Mouse (Mus musculus) G1E-ER4 (cell line): ENCODE data around the gene Lemd1. TPM values are rescaled to one million over a fixed set of nuclear protein-coding genes. Genes with fewer than 3 reads are reported as not detected.

Source experiments
- GATA1 ChIP-seq: IDR thresholded peaks from one replicate; pipeline ENCODE4 v1.8.0; 2012; ENCODE audit warnings: low read length, inconsistent platforms
- polyA plus RNA-seq: library from polyadenylated mRNA; stranded (reverse); fragments of >175 nt; gene quantifications from 2 replicates; pipeline ENCODE4 v1.2.3, GENCODE M21; 2012

Gene Lemd1
- polyA plus RNA-seq, 1 experiment: not detected

- TF ChIP-seq GATA1: no peak
These were observed 96.2 kb downstream of the Lemd1 start for GRCm38 (mm10) chr1:132287445-132287844.

GRCm38 (mm10) chr1:132287991-132288451 is 96.8 kb downstream of the Lemd1 start:
- TF ChIP-seq GATA1: no peak

- TF ChIP-seq GATA1: no peak
These were observed 98.7 kb downstream of the Lemd1 start for GRCm38 (mm10) chr1:132289965-132290364.

GRCm38 (mm10) chr1:132290921-132291675 is 99.9 kb downstream of the Lemd1 start:
- no peak for TF ChIP-seq GATA1

- TF ChIP-seq GATA1: no peak
These were observed 100.5 kb downstream of the Lemd1 start for GRCm38 (mm10) chr1:132291706-132292105.

- no peak for TF ChIP-seq GATA1
These were observed 101.3 kb downstream of the Lemd1 start for GRCm38 (mm10) chr1:132292318-132293129.

- no peak for TF ChIP-seq GATA1
These were observed 104.3 kb downstream of the Lemd1 start for GRCm38 (mm10) chr1:132295506-132295905.

GRCm38 (mm10) chr1:132296051-132296450 is 104.8 kb downstream of the Lemd1 start:
- TF ChIP-seq GATA1: no peak

GRCm38 (mm10) chr1:132298425-132298800 is 107.2 kb downstream of the Lemd1 start, which contains the start of gene Klhdc8a:
Gene Klhdc8a, plus strand, starts transcription at chr1:132298626.
- no peak for TF ChIP-seq GATA1

- TF ChIP-seq GATA1: no peak
These were observed 107.7 kb downstream of the Lemd1 start for GRCm38 (mm10) chr1:132298801-132299464.

- TF ChIP-seq GATA1: no peak
These were observed 108.5 kb downstream of the Lemd1 start for GRCm38 (mm10) chr1:132299744-132300143.

- no peak for TF ChIP-seq GATA1
These were observed 110.0 kb downstream of the Lemd1 start for GRCm38 (mm10) chr1:132301242-132301641.

- no peak for TF ChIP-seq GATA1
These were observed 111.2 kb downstream of the Lemd1 start for GRCm38 (mm10) chr1:132302341-132302866.

- TF ChIP-seq GATA1: no peak
These were observed 113.5 kb downstream of the Lemd1 start for GRCm38 (mm10) chr1:132304618-132305214.

- TF ChIP-seq GATA1: no peak
These were observed 114.9 kb downstream of the Lemd1 start for GRCm38 (mm10) chr1:132306160-132306559.
